Mouse (Mus musculus) liver (tissue): ENCODE data around the gene Fanca.
"Not testable (repeated sequence)": the region's sequence is repeated elsewhere in the genome, so short reads cannot be mapped to it uniquely, and the experiment has no call there.

Experiments
- DNase-seq: peaks from one replicate; pipeline ENCODE4 v3.0.0-alpha.2; 2020; ENCODE audit warnings: mixed read lengths

Fanca gene

GRCm38 (mm10) chr8:123267926-123268656 lies 50.3 kb downstream of the Fanca start:
- no peak for DNase-seq

DNA sequence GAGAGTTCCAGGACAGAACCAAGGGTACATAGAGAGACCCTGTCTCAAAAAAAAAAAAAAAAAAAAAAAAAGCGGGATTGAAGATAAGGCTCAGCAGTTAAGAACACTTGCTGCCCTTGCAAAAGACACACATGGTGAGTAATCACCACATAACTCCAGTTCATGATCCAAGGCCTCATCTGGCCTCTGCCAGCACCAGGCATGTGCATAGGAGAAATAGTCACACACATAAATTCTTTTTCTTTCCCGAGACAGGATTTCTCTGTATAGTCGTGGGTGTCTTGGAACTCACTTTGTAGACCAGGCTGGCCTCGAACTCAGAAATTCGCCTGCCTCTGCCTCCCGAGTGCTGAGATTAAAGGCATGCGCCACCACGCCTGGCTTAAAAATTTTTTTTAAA lies 60.8 kb downstream of the Fanca start:
- DNase-seq = not testable (repeated sequence)

- no peak for DNase-seq
Measured at GRCm38 (mm10) chr8:123257114-123257513, 61.3 kb downstream of the Fanca start.

DNA sequence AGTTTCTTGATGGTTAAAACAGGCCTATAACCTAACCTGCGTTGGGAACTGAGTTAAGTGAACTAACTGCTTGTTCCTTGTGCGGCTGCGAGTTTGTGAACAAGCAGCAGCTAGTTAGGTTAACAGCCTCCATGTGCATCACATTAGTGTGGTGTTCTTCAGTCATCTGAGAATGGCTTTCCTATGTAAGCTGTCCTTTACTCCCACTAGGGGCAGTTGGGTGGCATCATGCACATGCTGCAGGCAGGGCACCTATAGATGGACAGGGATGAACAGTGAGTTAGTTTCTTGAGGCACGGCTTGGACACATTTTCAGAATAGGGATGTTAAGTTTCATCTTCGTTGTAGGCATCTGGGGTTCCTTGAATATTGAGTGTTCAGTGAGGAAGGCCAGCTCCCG lies 63.2 kb downstream of the Fanca start:
- DNase-seq = no peak

DNA sequence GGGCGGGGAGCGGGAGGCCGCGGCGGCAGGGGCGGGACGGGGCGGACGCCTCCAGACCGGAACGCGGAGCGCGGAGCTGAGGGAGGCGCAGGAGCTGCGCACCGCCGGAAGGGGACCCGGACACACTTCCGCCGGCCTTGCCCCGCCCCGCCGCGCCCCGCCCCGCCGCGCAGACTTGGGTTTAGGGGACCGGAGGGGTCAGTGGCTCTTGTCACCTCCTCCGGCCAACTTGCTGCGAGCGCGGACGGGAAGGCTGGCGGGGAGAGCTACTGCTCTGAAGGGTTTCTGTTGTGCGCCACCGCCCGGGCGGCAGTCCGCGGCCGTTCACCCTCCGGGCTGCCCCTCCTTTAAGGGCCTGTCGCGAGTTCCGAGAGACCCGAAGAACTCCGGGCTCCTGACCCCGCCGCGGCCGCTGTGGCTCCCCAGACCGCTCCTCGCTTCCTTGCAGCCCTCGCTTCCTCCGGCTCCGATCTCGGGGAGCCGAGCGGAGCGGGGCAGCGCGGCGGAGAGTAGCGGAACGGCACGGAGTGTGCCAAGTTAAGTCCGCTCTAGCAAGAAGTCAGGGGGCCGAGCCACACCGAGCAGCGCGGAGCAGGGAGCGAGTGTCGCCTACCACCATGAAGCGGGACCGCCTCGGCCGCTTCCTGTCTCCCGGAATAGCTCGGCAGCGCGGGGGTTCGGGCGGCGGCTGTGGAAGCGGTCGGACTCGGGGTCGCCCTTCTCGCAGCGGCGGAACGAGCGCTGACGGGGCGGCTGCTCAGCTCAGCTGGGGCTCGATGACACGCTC lies 64.1 kb downstream of the Fanca start, which contains the start of the genes Zfp276 and Vps9d1:
Gene Zfp276 (plus strand): TSS at position 97 of the 787 bp plus-strand sequence.
Gene Vps9d1 (minus strand): TSS at position 250 of the 787 bp plus-strand sequence.
- peak; percentile 93 for DNase-seq

DNA sequence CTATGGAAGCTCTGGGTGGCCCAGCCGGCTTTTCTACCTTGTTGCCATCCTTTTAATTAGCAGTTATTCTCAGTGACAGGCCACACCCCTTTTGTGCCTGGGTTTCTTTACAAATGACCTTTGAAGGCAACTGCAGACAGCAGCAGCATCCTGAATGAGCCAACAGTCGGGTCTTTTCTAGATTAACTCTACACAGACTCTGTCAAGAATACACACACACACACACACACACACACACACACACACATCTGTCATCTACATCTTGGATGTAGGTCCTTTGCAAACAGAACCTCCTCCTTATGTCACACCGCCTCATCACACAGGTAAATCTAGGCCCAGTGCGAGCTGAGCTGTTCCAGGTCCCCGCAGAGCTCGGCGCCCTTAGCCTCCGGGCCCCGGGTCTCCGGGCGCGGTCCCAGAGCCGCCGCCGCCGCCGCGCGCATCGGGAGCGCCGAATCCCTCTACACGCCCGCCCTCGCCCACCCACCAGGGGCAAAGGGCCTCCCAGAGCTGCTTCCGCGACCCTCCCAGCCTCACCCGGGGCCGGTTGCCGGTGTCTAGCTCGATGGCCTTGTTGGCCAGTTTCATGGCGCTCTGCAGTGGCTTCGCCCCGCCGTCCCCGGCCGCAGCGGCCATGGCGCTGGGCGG lies 64.8 kb downstream of the Fanca start:
- DNase-seq = no peak

GRCm38 (mm10) chr8:123252925-123253324 lies 65.5 kb downstream of the Fanca start:
- no peak for DNase-seq

GRCm38 (mm10) chr8:123250940-123251339 lies 67.4 kb downstream of the Fanca start:
- no peak for DNase-seq

GRCm38 (mm10) chr8:123248596-123248995 lies 69.8 kb downstream of the Fanca start:
- DNase-seq = no peak

DNA sequence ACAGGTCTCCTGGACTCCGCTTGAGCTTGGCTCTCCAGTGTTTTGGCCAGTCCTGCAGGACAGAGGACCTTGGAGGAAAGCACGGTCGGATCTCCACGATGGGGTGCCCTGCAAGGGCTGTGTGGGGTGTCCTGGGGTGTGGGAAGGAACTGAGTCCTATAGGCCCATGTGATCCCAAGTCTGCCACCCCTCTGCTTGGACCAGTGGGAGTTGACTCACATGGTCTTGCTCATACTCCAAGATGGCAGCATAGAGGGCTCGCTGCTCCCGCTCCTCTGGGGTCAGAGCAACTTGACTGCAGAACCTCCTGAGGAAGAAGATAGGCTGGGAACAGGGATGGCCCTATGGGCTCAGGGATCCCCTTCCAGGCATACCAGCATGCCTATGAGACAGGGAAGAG lies 70.6 kb downstream of the Fanca start:
- DNase-seq = no peak

DNA sequence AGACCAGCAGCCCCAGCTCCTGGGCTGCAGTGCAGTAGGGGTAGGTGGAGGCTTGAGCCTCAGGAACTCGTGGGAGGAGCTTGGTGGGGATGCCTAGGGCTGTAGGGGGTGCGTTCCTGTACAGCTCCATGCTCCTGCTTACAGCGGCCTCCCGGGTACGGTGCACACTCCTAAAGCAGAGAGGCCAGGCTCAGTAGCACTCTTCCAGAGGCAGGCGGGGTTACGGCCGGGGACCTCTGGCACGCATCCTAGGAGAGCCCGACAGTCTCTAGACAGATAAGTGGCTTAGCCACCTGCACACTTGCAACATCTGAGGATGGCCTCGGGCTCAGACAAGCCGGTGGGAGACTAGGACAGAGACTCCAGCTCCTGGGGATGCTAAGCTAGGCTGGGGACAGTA lies 72.8 kb downstream of the Fanca start:
- no peak for DNase-seq

GRCm38 (mm10) chr8:123244382-123244781 lies 74.0 kb downstream of the Fanca start:
- DNase-seq = no peak

DNA sequence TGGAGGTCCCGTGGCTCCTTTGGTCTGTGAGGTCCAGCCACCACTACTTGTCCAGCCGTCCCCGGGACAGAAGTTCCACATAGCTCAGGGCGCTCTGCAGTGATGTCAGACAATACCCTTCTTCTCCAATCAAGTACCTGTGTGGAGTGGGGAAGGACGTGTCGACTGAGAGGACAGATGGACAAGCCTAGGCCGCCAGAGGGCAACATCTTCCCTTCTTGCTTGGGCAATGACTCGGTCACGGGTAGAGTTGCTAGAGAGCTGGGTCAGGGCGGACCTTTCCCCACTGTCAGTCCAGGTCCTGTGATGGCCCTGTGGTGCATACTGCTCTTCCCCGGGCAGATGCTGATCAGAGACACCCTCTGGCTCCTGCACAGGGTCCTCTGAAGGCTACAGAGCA lies 75.3 kb downstream of the Fanca start:
- no peak for DNase-seq

GRCm38 (mm10) chr8:123242107-123242923 lies 76.1 kb downstream of the Fanca start:
- no peak for DNase-seq

DNA sequence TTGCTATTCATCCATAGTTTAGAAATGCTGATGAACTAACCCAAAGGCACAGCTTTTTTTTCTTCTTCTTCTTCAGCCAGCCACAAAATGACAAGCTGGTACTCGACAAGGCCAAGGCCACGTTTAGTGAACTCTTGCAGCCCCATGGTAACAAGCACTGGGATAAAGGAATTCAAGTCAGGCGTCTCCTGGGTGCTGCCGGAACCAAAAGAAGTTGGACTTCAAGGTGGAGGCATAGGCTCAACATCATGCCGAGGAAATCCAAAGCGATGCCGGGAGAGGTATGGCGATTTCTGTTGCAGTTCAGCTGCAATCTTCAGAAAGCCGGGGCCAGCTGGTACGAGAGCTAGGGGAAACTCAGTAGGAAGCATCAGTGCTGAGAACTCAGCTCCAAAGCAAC lies 79.0 kb downstream of the Fanca start:
- DNase-seq = no peak

- DNase-seq = peak; percentile 90
Measured at GRCm38 (mm10) chr8:123235520-123236497, 82.6 kb downstream of the Fanca start, which contains the start of gene Spata2l. Gene Spata2l, minus strand, starts transcription at chr8:123236233.

GRCm38 (mm10) chr8:123234918-123235519 lies 83.4 kb downstream of the Fanca start:
- no peak for DNase-seq

DNA sequence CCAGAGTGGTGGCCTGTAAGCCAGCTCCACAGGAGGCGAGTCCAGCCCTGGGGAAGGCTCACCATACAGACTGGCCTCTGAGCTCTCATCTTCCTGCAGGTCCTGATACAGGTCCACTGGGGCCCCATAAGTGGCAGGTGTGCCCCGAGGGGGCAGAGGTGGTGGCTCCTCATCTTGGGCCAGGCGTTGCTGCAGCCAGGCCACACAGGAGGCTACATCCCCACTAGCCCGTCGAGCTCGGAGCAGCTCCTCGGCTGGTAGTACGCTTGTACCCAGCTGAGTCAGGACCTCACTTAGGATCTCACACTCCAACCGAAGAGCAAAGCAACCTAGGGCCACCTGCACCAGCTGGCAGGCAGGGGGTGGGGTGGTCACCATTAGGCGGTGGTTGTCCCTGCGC lies 84.6 kb downstream of the Fanca start:
- no peak for DNase-seq

GRCm38 (mm10) chr8:123233300-123233699 lies 85.1 kb downstream of the Fanca start:
- DNase-seq = no peak

DNA sequence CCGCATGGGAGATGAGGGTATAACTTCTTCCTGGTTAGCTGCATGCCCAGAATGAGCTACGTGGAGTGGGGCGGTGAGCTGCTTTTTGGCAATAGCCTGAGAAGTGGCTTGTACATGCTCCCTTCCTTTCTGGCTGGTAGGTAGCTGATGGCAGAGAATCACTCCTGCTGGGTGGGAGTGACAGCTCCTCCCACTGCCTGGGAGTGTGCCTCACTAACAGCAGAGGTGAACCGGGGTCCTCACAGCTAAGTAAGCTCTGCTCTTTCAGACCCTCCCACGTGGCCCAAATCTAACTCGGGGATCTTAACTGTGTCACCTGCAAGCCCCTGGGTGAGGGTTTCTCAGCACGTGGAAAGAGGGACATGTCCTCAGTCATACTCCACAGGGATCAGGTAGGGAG lies 85.8 kb downstream of the Fanca start:
- DNase-seq = no peak

DNA sequence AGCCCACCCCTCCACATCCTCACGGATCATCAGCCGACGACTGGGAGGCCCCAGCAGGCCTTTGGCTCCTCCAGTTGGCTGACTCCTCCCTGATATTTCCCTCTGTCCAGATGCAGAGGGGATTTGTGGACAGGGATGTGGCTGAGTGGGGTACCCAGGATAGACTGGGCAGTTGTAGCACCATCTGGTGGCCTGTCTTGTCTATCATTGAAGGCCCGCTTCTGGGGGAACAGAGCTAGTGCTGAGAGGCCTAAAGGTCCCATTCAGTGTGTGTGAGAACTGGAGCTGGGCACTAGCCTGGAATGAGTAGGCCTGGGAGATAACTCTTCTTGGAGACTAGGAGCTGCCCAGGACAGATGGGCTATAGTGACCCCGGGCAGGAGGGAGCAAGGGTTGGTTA lies 86.6 kb downstream of the Fanca start:
- no peak for DNase-seq
